Mouse (Mus musculus) ES-Bruce4 (cell line): ENCODE data around the gene Def6.

ENCODE experiments used
- EP300 ChIP-seq: IDR thresholded peaks from 2 replicates; pipeline ENCODE4 v1.6.1; 2011; ENCODE audit warnings: low read depth, low read length; ENCODE audit not compliant: insufficient read depth
- POLR2A ChIP-seq: IDR thresholded peaks from one replicate; pipeline ENCODE4 v1.8.1; 2011; ENCODE audit warnings: low read length; ENCODE audit not compliant: insufficient read depth

DNA sequence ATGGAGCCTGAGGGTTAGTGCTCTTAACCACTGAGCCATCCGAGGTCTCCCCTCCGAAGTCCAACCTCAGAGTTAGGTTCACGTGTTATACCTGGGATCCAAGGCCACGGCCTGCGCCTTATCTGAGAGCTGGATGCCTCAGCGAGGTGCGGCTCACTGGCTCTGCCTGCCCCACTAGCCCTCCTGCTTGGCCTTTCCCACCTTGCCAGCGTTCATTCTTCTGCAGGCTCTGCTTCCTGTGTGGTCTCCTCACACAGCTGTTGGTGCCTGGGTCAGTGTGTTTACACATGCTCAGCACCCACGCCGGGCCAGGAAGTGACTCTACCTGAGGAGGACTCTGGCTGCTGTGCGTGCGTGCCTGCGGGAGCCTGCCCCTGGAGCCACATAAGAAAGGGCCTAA lies 62.6 kb downstream of the Def6 start:
- TF ChIP-seq POLR2A (no peak), EP300 (no peak; the same call in 1 of the 2 replicates)
